Mouse (Mus musculus): ENCODE data around the gene Fkbp11.

The Fkbp11 gene

DNA sequence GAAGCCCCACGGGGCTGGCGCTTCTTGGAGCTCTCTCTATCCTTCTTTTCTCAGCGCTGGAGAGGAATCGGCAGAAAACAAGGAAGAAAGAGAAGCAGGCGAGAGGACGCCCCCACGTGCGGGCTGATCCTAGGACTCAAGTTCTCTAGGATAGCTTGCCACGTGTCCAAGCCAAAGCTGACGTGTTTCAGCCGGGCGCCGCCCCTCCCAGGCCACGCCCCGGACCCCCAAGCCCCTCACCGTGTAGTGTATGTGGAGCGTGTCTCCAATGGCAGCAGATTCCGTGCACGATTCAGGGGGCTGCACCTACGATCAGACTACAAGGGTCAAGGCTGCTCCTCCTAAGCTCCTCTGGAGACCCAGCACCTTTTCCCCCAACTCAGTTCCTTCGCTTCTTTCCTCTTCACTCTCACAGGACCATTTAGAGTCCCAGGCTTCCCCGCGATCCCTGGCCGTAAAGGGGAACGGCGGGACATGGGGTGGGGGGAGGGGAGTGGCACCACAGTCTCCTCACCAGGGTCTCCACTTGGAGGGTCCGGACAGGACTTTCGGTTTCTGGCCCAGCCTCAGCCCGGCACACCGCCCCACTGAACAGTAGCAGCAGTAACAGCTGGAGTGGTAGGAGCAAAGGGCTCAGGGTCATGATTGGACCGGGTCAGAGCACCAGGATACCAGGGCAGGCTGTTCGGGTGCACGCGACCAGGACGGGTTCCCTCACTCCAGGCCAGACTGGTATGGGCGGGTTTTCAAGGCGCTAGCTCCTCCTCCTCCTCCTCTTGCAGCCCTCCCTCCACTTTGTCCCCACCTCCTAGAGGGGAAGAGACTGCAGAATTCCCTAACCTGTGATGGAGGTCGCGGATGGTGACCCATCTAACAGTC lies at the start of gene Fkbp11:
TSS of gene Fkbp11 (minus strand) at position 756 of the 879 bp plus-strand sequence.
- DNase-seq (ENCODE audit: low read depth, low spot score): no peak

DNA sequence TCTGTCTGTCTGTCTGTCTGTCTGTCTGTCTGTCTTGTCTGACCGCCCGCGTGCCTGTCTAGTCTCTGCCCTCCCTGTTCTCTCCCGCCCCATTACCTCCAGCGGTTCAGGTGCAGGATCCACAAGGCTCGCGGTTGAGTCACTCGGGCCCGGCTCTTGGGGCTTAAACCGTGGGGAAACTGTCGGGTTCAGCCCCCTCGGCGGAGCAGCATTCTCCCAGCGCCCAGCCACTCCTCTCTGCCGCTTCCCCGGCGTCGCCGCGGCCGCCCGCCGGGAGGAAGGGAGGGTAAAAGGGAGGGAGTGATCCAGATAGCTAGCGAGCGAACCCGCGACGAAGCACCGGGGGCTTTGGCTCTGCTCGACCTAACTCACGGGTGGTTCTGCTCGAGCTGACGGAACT lies 49.8 kb upstream of the Fkbp11 start, which contains the start of gene Wnt10b:
TSS of gene Wnt10b (minus strand) at position 389 of the 400 bp plus-strand sequence.
- DNase-seq (ENCODE audit: low read depth, low spot score): no peak

DNA sequence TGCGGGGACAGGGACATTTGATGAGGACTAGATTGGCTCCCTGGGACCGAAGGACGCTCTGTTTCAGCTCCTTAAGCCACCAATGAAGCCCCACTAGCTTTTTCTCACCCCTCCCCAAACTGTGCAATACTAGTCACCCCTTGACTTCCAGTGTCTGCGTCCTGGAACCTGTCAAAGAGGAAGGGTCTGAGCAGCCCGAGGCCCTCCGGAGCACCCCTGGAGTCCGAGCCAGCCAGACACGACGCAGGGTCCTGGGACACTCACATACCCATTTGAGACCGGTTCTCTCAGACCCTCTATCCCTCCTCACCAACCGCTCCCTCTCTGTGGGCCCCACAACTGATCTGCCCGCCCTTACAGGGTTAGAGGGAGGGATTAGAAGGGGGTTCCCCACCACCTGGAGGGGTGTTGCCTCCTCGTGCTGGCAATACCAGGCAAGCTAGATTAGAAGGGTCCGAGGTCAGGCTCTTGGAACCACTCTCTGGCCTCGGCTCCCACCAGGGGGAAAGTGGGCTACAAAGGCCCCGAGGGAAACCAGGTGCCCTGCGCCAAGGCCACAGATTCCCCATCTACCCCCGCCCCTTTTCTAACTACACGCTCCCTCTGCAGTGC lies 49.1 kb upstream of the Fkbp11 start:
- no peak for DNase-seq (ENCODE audit: low read depth, low spot score)

DNA sequence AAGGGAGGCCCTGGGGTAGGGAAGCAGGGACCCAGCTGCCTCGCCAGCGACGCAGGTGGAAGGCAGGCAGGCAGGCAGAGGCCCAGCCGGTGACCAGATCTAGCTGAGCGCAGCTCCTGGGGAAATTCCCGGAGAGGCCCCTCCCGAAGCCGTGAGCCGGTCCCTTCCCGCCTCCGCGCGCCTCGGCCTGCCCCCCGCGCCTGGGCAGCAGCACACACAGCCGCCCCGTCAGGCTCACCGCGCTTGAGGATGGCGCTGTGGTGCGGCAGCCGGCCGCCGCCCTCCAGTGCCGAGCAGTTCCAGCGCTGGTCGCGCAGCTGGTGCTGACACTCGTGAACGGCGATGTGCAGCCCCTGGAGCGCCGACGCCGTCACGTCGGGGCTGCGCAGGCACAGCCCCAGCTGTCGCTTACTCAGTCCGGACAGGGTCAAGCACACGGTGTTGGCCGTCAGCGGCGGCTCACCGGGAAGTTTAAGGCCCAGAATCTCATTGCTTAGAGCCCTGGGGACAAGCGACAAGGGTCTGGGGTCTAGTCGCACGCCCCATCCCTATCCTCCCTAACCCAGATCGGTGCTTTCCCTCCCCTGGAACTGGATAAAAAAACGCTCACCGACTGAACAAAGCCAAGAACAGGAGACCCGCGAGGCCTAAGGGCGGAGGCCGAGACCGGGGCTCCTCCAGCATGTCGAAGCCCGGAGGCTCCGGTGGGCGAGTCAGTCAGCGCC lies 48.4 kb upstream of the Fkbp11 start:
- DNase-seq (ENCODE audit: low read depth, low spot score): peak; percentile 73

- DNase-seq (ENCODE audit: low read depth, low spot score): no peak
Measured at GRCm38 (mm10) chr15:98775533-98775932, 47.5 kb upstream of the Fkbp11 start.

DNA sequence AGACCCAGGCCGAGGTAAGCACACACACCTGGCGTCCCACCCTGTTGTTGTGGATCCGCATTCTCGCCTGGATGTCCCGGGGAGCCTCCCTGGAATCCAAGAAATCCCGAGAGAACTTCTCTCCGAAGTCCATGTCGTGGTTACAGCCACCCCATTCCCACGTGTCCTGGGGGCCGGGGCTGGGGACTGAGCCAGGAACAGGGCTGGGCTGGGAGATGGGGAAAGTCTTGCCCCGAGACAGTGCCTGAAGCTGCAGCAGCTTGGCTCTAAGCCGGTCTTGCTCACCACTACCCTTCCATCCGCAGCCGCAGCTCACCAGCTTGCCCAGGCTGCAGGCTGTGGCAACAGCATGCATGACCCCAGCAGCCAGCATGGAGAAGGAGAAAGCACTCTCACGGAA lies 46.1 kb upstream of the Fkbp11 start:
- DNase-seq (ENCODE audit: low read depth, low spot score): no peak

- DNase-seq (ENCODE audit: low read depth, low spot score): peak; percentile 83
Measured at GRCm38 (mm10) chr15:98772511-98773211, 44.7 kb upstream of the Fkbp11 start.

DNA sequence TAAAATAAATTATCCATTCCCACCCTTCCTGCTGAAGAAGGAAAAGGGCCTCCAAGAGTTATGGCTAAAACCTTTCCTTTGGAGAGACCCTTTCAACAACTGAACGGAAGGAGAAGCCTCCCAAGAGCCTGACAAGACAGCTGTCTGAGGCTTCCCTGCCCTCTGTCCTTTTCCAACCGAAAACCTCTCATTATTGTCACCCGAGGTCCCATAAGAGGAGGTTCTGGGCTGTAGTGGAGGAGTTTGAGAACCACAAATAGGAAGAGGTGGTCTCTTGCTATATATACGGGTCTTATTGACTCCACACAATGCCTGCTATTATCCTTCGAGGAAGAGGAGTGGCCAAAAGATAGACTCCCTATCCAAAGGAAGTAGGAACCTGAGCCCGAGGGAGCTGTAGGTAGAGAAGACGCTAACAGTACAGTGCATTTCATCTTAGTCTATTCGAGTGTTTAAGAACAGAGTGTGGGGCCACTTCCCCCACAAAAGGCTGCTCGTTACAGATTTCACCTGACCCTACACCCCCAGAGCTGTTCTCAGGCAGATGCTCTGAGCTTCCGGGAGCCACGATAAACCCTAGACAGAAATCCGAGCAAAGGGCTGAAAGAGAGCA lies 43.9 kb upstream of the Fkbp11 start:
- DNase-seq (ENCODE audit: low read depth, low spot score): peak; percentile 29

DNA sequence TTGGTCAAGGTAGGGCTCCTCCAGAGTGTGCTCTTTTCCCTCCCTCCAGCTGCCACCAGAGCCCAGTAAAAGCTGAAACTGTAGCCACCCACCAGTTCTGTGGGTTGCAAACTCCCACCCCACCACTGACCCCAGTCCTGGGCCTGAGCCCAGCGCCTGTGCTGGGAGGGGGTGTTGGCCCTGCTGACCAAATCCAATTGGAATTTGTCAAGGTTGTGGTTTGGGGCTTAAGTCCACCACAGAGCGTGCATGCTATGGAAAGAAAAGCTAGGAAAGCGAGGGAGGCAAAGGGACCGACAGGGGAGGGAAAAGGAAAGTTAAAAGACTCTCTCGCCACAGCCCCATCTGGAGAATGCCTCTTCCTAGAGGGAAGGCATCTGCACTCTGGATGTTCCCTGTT lies 40.3 kb upstream of the Fkbp11 start:
- DNase-seq (ENCODE audit: low read depth, low spot score): no peak

DNA sequence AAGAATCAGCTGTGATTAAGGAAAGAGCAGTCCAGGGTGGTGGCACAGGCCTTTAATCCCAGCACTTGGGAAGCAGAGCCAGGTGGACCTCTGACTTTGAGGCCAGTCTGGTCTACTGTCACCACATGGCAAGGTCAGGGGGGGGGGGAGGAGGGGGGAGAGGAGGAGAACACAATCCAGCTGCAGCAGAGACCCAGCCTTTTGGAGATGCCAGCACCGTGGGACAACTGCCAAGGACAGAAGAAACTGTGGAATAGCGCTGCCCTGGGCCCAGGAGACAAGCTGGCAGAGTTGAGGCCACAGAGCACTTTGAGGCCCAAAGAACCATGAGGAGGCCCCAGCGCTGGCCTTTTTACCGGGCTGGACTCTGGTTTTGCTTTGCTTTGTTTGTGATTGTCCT lies 37.9 kb upstream of the Fkbp11 start:
- DNase-seq (ENCODE audit: low read depth, low spot score): no peak

- peak; percentile 98 for DNase-seq (ENCODE audit: low read depth, low spot score)
Measured at GRCm38 (mm10) chr15:98762670-98763529, 34.9 kb upstream of the Fkbp11 start, which contains the start of gene Arf3. Arf3 (minus strand) TSS chr15:98763214.

DNA sequence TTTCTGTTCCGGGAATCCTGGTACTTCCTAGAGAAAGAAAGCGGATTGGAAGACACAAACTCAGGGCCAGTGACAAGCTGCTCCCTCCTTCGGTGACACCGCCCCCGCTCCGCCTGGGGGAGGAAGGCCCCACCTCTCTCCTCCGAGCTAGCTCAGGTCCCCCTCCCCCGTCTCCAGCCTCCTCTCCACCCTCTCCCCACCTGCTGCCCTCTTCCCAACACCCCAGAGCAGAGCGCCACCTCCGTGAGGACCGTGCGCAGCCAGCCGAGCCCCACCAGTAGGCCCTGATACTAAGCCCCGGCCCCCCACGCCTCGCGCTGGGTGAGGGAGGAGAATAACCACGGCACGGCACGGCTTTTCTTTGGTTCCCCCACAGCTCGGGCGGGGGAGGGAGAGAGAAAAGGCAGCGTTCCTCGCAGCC lies 34.2 kb upstream of the Fkbp11 start:
- peak; percentile 76 for DNase-seq (ENCODE audit: low read depth, low spot score)

DNA sequence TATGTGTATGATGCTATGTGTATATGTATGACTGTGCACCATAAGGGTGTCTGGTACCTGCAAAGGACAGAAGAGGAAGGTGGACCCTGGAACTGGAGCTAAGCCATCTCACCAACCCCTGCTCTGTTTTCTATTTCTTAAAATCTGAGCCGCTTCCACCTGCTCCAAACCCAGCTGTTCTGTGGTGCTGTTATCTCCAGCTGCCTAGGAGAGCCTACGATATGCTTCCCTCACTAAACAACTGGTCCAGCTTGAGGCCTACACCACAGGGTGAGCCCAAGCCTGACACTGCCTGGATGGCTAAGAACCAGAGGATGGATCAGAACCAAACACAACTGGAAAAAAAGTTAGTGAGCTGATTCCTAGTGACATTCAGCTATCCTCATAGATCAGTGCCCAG lies 26.1 kb upstream of the Fkbp11 start:
- DNase-seq (ENCODE audit: low read depth, low spot score): no peak

GRCm38 (mm10) chr15:98753021-98753423 lies 25.0 kb upstream of the Fkbp11 start:
- DNase-seq (ENCODE audit: low read depth, low spot score): no peak

GRCm38 (mm10) chr15:98749093-98749492 lies 21.1 kb upstream of the Fkbp11 start:
- DNase-seq (ENCODE audit: low read depth, low spot score): no peak

DNA sequence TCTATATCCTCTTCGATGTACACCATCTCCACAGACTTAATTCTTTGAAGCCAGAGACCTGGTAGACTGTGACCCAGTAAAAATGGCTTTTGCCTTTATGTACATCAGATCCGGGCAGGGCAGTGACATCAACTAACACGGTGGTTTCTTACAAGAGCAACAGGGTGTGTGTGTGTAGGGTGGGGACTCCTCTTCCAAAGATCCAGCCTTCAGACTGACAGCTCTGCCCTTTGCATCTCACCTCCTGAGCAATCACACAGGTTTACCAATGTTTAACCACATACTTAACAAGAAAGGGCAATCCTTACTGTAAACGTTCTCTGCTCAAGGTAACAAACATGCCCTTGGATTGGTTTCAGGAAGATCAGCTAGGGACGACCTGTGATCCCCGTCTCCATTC lies 19.3 kb upstream of the Fkbp11 start:
- no peak for DNase-seq (ENCODE audit: low read depth, low spot score)

GRCm38 (mm10) chr15:98746344-98746965 lies 18.5 kb upstream of the Fkbp11 start:
- no peak for DNase-seq (ENCODE audit: low read depth, low spot score)

DNA sequence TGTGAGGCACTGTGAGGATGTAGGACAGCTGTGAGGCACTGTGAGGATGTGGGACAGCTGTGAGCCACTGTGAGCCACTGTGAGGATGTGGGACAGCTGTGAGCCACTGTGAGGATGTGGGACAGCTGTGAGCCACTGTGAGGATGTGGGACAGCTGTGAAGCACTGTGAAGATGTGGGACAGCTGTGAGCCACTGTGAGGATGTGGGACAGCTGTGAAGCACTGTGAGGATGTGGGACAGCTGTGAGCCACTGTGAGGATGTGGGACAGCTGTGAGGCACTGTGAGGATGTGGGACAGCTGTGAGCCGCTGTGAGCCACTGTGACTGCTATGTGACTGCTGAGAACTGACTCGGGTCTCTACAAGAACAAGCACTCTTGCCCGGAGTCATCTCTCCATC lies 15.9 kb upstream of the Fkbp11 start:
- DNase-seq (ENCODE audit: low read depth, low spot score): peak; percentile 48

GRCm38 (mm10) chr15:98742766-98743428 lies 14.9 kb upstream of the Fkbp11 start:
- no peak for DNase-seq (ENCODE audit: low read depth, low spot score)

All from CD4-positive helper T cell, adult 2 months (primary cell).